In the genomic region with DNA sequence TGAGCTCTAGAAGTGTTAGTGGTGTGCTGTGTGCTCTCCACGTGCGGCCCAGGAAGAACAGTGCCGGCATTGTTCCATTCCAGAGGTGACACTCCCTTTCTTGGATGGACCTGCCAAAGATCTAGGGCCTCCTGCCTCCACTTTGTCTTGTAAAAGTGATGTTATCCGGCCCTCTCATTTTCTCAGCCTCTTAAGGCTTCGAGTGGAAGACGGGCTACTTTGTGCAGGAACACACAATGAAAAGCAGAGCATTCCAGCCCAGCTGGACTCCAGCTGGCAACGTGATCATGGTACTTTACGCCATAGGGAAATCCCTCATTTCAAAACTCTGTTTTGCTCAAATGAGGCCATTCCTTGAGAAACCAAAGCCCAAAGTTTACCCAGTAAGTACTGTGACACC, we compare ENCODE assay signal across 19 mouse cellular contexts. TPM values are rescaled to one million over a fixed set of nuclear protein-coding genes. Genes with fewer than 3 reads are reported as not detected.
DNase-seq lines count a peak whose midpoint lies in the region; ATAC-seq and TF ChIP-seq lines count a peak whose summit lies in the region.
"Had no signal": no experiment of that assay in that cellular context is flagged by ENCODE, and none has a peak within 500 bp of the region (broad histone marks: within the 10 kb centered on the region; RNA-seq: fewer than 3 reads in every experiment).

No protein-coding gene starts in this region.

- no peaks in the 10 kb centered on the region for H3K9me3 ChIP-seq in stomach, embryonic 14.5 days (ENCODE audit: control insufficient read depth, low read depth, low read length)
- no peaks in the 10 kb centered on the region for H3K9me3 ChIP-seq in stomach, postnatal 0 days (ENCODE audit: control insufficient read depth, low read length)
- no peaks in the 10 kb centered on the region for H3K9me3 ChIP-seq in lung, postnatal 0 days (ENCODE audit: low read length)
- peaks cover 6% of the 10 kb centered on the region; the same call in 1 of the 2 replicates for H3K9me3 ChIP-seq in hindbrain, embryonic 13.5 days
- H3K9me3 ChIP-seq: forebrain, embryonic 13.5 days; intestine, embryonic 15.5 days; neural tube, embryonic 15.5 days had no signal

- no peak for TF ChIP-seq EP300 in stomach, postnatal 0 days (optimal IDR thresholded peaks at IDR 0.05)
- TF ChIP-seq EP300 in lung, postnatal 0 days (IDR thresholded peaks at IDR 0.05), result peak; percentile 36; the same call in 1 of the 2 replicates

- H3K36me3 ChIP-seq in stomach, embryonic 14.5 days (ENCODE audit: control insufficient read depth, insufficient read depth, low read length), result no peaks in the 10 kb centered on the region
- H3K36me3 ChIP-seq in stomach, postnatal 0 days (ENCODE audit: control insufficient read depth, insufficient read depth, low read length), result no peaks in the 10 kb centered on the region
- H3K36me3 ChIP-seq in lung, postnatal 0 days (ENCODE audit: insufficient read depth, low read length), result no peaks in the 10 kb centered on the region
- no peaks in the 10 kb centered on the region for H3K36me3 ChIP-seq in hindbrain, embryonic 13.5 days
- H3K36me3 ChIP-seq: intestine, embryonic 15.5 days; neural tube, embryonic 15.5 days had no signal

- H3K4me1 ChIP-seq in stomach, embryonic 14.5 days (ENCODE audit: control insufficient read depth, insufficient read depth, low read length), result no peaks in the 10 kb centered on the region; the same call in 1 of the 2 replicates
- no peaks in the 10 kb centered on the region for H3K4me1 ChIP-seq in stomach, postnatal 0 days (replicated peaks; ENCODE audit: control insufficient read depth, insufficient read depth)
- H3K4me1 ChIP-seq in lung, postnatal 0 days (ENCODE audit: insufficient read depth, low read depth, low read length), result no peaks in the 10 kb centered on the region
- no peaks in the 10 kb centered on the region for H3K4me1 ChIP-seq in hindbrain, embryonic 13.5 days (replicated peaks)
- H3K4me1 ChIP-seq: forebrain, embryonic 13.5 days; intestine, embryonic 15.5 days; neural tube, embryonic 15.5 days had no signal

- WGBS in stomach, embryonic 14.5 days, result 50% methylated on average over 8 of the region's 8 CpGs
- WGBS in stomach, postnatal 0 days, result 35% methylated on average over 8 of the region's 8 CpGs
- WGBS in lung, postnatal 0 days, result 40% methylated on average over 8 of the region's 8 CpGs
- WGBS in hindbrain, embryonic 13.5 days, result 59% methylated on average over 8 of the region's 8 CpGs

- intact Hi-C loops in heart, postnatal 36 days (cut with DNase I), result no loop called here

- H3K4me2 ChIP-seq in stomach, embryonic 14.5 days (replicated peaks; ENCODE audit: low read depth, low read length), result no peak overlapping the region
- H3K4me2 ChIP-seq in stomach, postnatal 0 days (replicated peaks; ENCODE audit: low read depth), result no peak overlapping the region
- no peak overlapping the region for H3K4me2 ChIP-seq in lung, postnatal 0 days (replicated peaks; ENCODE audit: low read depth, low read length)
- H3K4me2 ChIP-seq in hindbrain, embryonic 13.5 days, result no peak overlapping the region
- H3K4me2 ChIP-seq: forebrain, embryonic 13.5 days; intestine, embryonic 15.5 days; midbrain, embryonic 11.5 days; neural tube, embryonic 15.5 days had no signal

- no peak overlapping the region for H3K9ac ChIP-seq in stomach, embryonic 14.5 days (replicated peaks; ENCODE audit: low read depth, low read length)
- H3K9ac ChIP-seq in stomach, postnatal 0 days (ENCODE audit: low read length), result no peak overlapping the region
- no peak overlapping the region for H3K9ac ChIP-seq in lung, postnatal 0 days (replicated peaks; ENCODE audit: low read depth)
- H3K9ac ChIP-seq in hindbrain, embryonic 13.5 days, result no peak overlapping the region
- H3K9ac ChIP-seq: forebrain, embryonic 13.5 days; intestine, embryonic 15.5 days; liver, embryonic 14.5 days; neural tube, embryonic 15.5 days had no signal

- H3K27ac ChIP-seq in stomach, embryonic 14.5 days (ENCODE audit: low read length), result no peak overlapping the region
- H3K27ac ChIP-seq in stomach, postnatal 0 days (replicated peaks), result no peak overlapping the region
- H3K27ac ChIP-seq in lung, postnatal 0 days (ENCODE audit: low read length), result no peak overlapping the region
- H3K27ac ChIP-seq in hindbrain, embryonic 13.5 days, result no peak overlapping the region
- H3K27ac ChIP-seq: forebrain, embryonic 13.5 days; intestine, embryonic 15.5 days; liver, embryonic 14.5 days; neural tube, embryonic 15.5 days had no signal

- H3K4me3 ChIP-seq in stomach, embryonic 14.5 days (ENCODE audit: low read depth, low read length), result no peak overlapping the region
- no peak overlapping the region for H3K4me3 ChIP-seq in stomach, postnatal 0 days (ENCODE audit: low read depth, low read length)
- H3K4me3 ChIP-seq in lung, postnatal 0 days (ENCODE audit: low read depth, low read length), result no peak overlapping the region
- H3K4me3 ChIP-seq in hindbrain, embryonic 13.5 days, result no peak overlapping the region
- H3K4me3 ChIP-seq: forebrain, embryonic 13.5 days; intestine, embryonic 15.5 days; neural tube, embryonic 15.5 days had no signal

- DNase-seq in heart, adult 11 months, result peak; percentile 93
- DNase-seq in heart, postnatal 36 days, result no peak
- no peak for DNase-seq in stomach, postnatal 0 days (ENCODE audit: low spot score)
- peak; percentile 74 for DNase-seq in lung, postnatal 0 days (ENCODE audit: low spot score)
- no peak for DNase-seq in cerebellum, adult 11 months
- DNase-seq in kidney, adult 9 months, result no peak
- DNase-seq: adrenal gland, postnatal 36 days; cerebellum, postnatal 10 days; kidney, postnatal 10 days; retina, postnatal 1 day had no signal

- ATAC-seq in stomach, embryonic 14.5 days (ENCODE audit: insufficient number of reproducible peaks, insufficient read depth, low FRiP score, low read depth), result peak; percentile 59; the same call in 1 of the 2 replicates
- ATAC-seq in stomach, postnatal 0 days (ENCODE audit: low FRiP score, low TSS enrichment), result no peak
- ATAC-seq in lung, postnatal 0 days, result peak; percentile 82
- ATAC-seq in hindbrain, embryonic 13.5 days (ENCODE audit: low FRiP score), result no peak
- ATAC-seq: forebrain, embryonic 13.5 days; intestine, embryonic 15.5 days had no signal

- no peak for TF ChIP-seq CTCF in stomach, postnatal 0 days (IDR thresholded peaks at IDR 0.05; ENCODE audit: low read depth)
- TF ChIP-seq CTCF in lung, postnatal 0 days (IDR thresholded peaks at IDR 0.05), result no peak

- H3K27me3 ChIP-seq in stomach, embryonic 14.5 days (ENCODE audit: control insufficient read depth, insufficient read depth, low read length), result no peaks in the 10 kb centered on the region
- H3K27me3 ChIP-seq in stomach, postnatal 0 days (ENCODE audit: control insufficient read depth, insufficient read depth, low read length), result no peaks in the 10 kb centered on the region
- H3K27me3 ChIP-seq in lung, postnatal 0 days (replicated peaks; ENCODE audit: insufficient read depth, low read length), result no peaks in the 10 kb centered on the region
- no peaks in the 10 kb centered on the region for H3K27me3 ChIP-seq in hindbrain, embryonic 13.5 days
- H3K27me3 ChIP-seq: forebrain, embryonic 13.5 days; intestine, embryonic 15.5 days; neural tube, embryonic 15.5 days had no signal

RNA-seq across cellular contexts. Expression of a gene that starts 5.2 kb away (rescaled TPM):
- not detected for total RNA-seq in heart, postnatal 36 days (2021)
- not detected in 2 replicates for polyA plus RNA-seq in stomach, embryonic 14.5 days (2014; fragmentation: Nextera tagmentation; extraction: Ambion mirVana)
- 0.05 TPM in 2 replicates for polyA plus RNA-seq in stomach, postnatal 0 days (2015; fragmentation: Nextera tagmentation; extraction: Ambion mirVana)
- not detected in 2 replicates for polyA plus RNA-seq in lung, postnatal 0 days (2015; fragmentation: Nextera tagmentation; extraction: Ambion mirVana)
- not detected in 2 replicates for polyA plus RNA-seq in hindbrain, embryonic 13.5 days (2015; fragmentation: Nextera tagmentation; extraction: Ambion mirVana)
- polyA plus RNA-seq: forebrain, embryonic 13.5 days; gonadal fat pad, adult 2 months; hindbrain, embryonic 11.5 days; midbrain, embryonic 11.5 days; neural tube, embryonic 15.5 days had no signal

RNA-seq across cellular contexts. Expression of a gene that starts 27.7 kb away (rescaled TPM):
- not detected for total RNA-seq in heart, postnatal 36 days (2021)
- polyA plus RNA-seq in stomach, embryonic 14.5 days (2014; fragmentation: Nextera tagmentation; extraction: Ambion mirVana), result not detected in 2 replicates
- 0.02 and 0.13 TPM in 2 replicates for polyA plus RNA-seq in stomach, postnatal 0 days (2015; fragmentation: Nextera tagmentation; extraction: Ambion mirVana)
- 0.15 and 0.25 TPM in 2 replicates for polyA plus RNA-seq in lung, postnatal 0 days (2015; fragmentation: Nextera tagmentation; extraction: Ambion mirVana)
- polyA plus RNA-seq in hindbrain, embryonic 13.5 days (2015; fragmentation: Nextera tagmentation; extraction: Ambion mirVana), result not detected in 2 replicates
- polyA plus RNA-seq: forebrain, embryonic 13.5 days; hindbrain, embryonic 11.5 days; midbrain, embryonic 11.5 days had no signal

RNA-seq across cellular contexts. Expression of a gene that starts 41.3 kb away (rescaled TPM):
- total RNA-seq in heart, postnatal 36 days (2021), result not detected
- polyA plus RNA-seq in stomach, embryonic 14.5 days (2014; fragmentation: Nextera tagmentation; extraction: Ambion mirVana), result not detected in 2 replicates
- polyA plus RNA-seq in stomach, postnatal 0 days (2015; fragmentation: Nextera tagmentation; extraction: Ambion mirVana), result 0.06 and 0.08 TPM in 2 replicates
- polyA plus RNA-seq in lung, postnatal 0 days (2015; fragmentation: Nextera tagmentation; extraction: Ambion mirVana), result 0.05 and 0.12 TPM in 2 replicates
- polyA plus RNA-seq in hindbrain, embryonic 13.5 days (2015; fragmentation: Nextera tagmentation; extraction: Ambion mirVana), result not detected in 2 replicates
- total RNA-seq: adrenal gland, postnatal 36 days had no signal
- polyA plus RNA-seq: forebrain, embryonic 13.5 days; hindbrain, embryonic 11.5 days; neural tube, embryonic 15.5 days had no signal

Comparison
In these comparisons a context has a peak if more than half of its experiments do, and no peak if none do; other contexts are left out.
1. DNase-seq: peak in heart, adult 11 months (single experiment) and lung, postnatal 0 days (single experiment); none in heart, postnatal 36 days (0 of 2), stomach, postnatal 0 days (single experiment), cerebellum, adult 11 months (single experiment) and kidney, adult 9 months (single experiment).
2. ATAC-seq: peak in stomach, embryonic 14.5 days (single experiment) and lung, postnatal 0 days (single experiment); none in stomach, postnatal 0 days (single experiment) and hindbrain, embryonic 13.5 days (single experiment).